Mouse (Mus musculus): ENCODE data around the gene Rnf41. TPM values are rescaled to one million over a fixed set of nuclear protein-coding genes. Genes with fewer than 3 reads are reported as not detected.

The Rnf41 gene
- total and polyA plus RNA-seq, 2 experiments, result 5.1 to 5.9 TPM

- Histone ChIP-seq H3K9ac (ENCODE audit: low read depth, low read length) (no peak overlapping the region), H3K4me1 (ENCODE audit: control insufficient read depth, insufficient read depth, low read length) (no peaks in the 10 kb centered on the region), H3K4me3 (ENCODE audit: insufficient read depth, low read depth, low read length) (no peak overlapping the region), H3K27me3 (ENCODE audit: control insufficient read depth, insufficient read depth, low read length) (no peaks in the 10 kb centered on the region), H3K79me2 (ENCODE audit: control insufficient read depth, insufficient read depth, low read length) (no peaks in the 10 kb centered on the region), H3K27ac (replicated peaks; ENCODE audit: insufficient read depth, low read depth, low read length) (no peak overlapping the region), H3K36me3 (ENCODE audit: control insufficient read depth, insufficient read depth, low read length) (peaks cover 6% of the 10 kb centered on the region; the same call in 1 of the 2 replicates)
- 80% methylated on average over 6 of the region's 6 CpGs for WGBS
- TF ChIP-seq POLR2A (IDR thresholded peaks at IDR 0.05; ENCODE audit: extremely low read depth, insufficient read depth, low read length) (no peak), CTCF (IDR thresholded peaks at IDR 0.05; ENCODE audit: low read depth, low read length) (no peak)
- DNase-seq (ENCODE audit: extremely low read depth, low read depth, low spot score), result no peak
These were observed 21.9 kb upstream of the Rnf41 start for GRCm38 (mm10) chr10:128389570-128389969.

GRCm38 (mm10) chr10:128390366-128390765, 21.1 kb upstream of the Rnf41 start:
- no peaks in the 10 kb centered on the region for H3K79me2 ChIP-seq (ENCODE audit: control insufficient read depth, insufficient read depth, low read length)
- no peak for DNase-seq (ENCODE audit: extremely low read depth, low read depth, low spot score)
- no peaks in the 10 kb centered on the region for H3K4me1 ChIP-seq (ENCODE audit: control insufficient read depth, insufficient read depth, low read length)
- TF ChIP-seq CTCF (IDR thresholded peaks at IDR 0.05; ENCODE audit: low read depth, low read length) (no peak), POLR2A (IDR thresholded peaks at IDR 0.05; ENCODE audit: extremely low read depth, insufficient read depth, low read length) (no peak)
- no peaks in the 10 kb centered on the region for H3K27me3 ChIP-seq (ENCODE audit: control insufficient read depth, insufficient read depth, low read length)
- WGBS, result 96% methylated on average over 12 of the region's 12 CpGs
- H3K4me3 ChIP-seq (ENCODE audit: insufficient read depth, low read depth, low read length), result no peak overlapping the region
- H3K27ac ChIP-seq (replicated peaks; ENCODE audit: insufficient read depth, low read depth, low read length), result no peak overlapping the region
- H3K36me3 ChIP-seq (ENCODE audit: control insufficient read depth, insufficient read depth, low read length), result peaks cover 2% of the 10 kb centered on the region; the same call in 1 of the 2 replicates
- H3K9ac ChIP-seq (ENCODE audit: low read depth, low read length), result no peak overlapping the region

- no peak for DNase-seq (ENCODE audit: extremely low read depth, low read depth, low spot score)
- Histone ChIP-seq H3K4me1 (ENCODE audit: control insufficient read depth, insufficient read depth, low read length) (peaks cover 11% of the 10 kb centered on the region; the same call in 1 of the 2 replicates), H3K27me3 (ENCODE audit: control insufficient read depth, insufficient read depth, low read length) (no peaks in the 10 kb centered on the region), H3K27ac (replicated peaks; ENCODE audit: insufficient read depth, low read depth, low read length) (no peak overlapping the region), H3K9ac (ENCODE audit: low read depth, low read length) (no peak overlapping the region), H3K36me3 (ENCODE audit: control insufficient read depth, insufficient read depth, low read length) (no peaks in the 10 kb centered on the region; the same call in 1 of the 2 replicates), H3K4me3 (ENCODE audit: insufficient read depth, low read depth, low read length) (no peak overlapping the region), H3K79me2 (ENCODE audit: control insufficient read depth, insufficient read depth, low read length) (no peaks in the 10 kb centered on the region)
- 76% methylated on average over 6 of the region's 6 CpGs for WGBS
- no peak for TF ChIP-seq CTCF (IDR thresholded peaks at IDR 0.05; ENCODE audit: low read depth, low read length)
- TF ChIP-seq POLR2A (IDR thresholded peaks at IDR 0.05; ENCODE audit: extremely low read depth, insufficient read depth, low read length), result no peak
These were observed 19.6 kb upstream of the Rnf41 start for GRCm38 (mm10) chr10:128391850-128392249.

GRCm38 (mm10) chr10:128396017-128396673, 15.3 kb upstream of the Rnf41 start:
- H3K4me3 ChIP-seq (ENCODE audit: insufficient read depth, low read depth, low read length), result no peak overlapping the region
- H3K36me3 ChIP-seq (ENCODE audit: control insufficient read depth, insufficient read depth, low read length), result no peaks in the 10 kb centered on the region; the same call in 1 of the 2 replicates
- 41% methylated on average over 11 of the region's 11 CpGs for WGBS
- H3K4me1 ChIP-seq (ENCODE audit: control insufficient read depth, insufficient read depth, low read length), result peaks cover 11% of the 10 kb centered on the region; the same call in 1 of the 2 replicates
- no peak overlapping the region for H3K27ac ChIP-seq (replicated peaks; ENCODE audit: insufficient read depth, low read depth, low read length)
- no peaks in the 10 kb centered on the region for H3K27me3 ChIP-seq (ENCODE audit: control insufficient read depth, insufficient read depth, low read length)
- no peak for TF ChIP-seq CTCF (IDR thresholded peaks at IDR 0.05; ENCODE audit: low read depth, low read length)
- no peak for TF ChIP-seq POLR2A (IDR thresholded peaks at IDR 0.05; ENCODE audit: extremely low read depth, insufficient read depth, low read length)
- H3K79me2 ChIP-seq (ENCODE audit: control insufficient read depth, insufficient read depth, low read length), result no peaks in the 10 kb centered on the region
- H3K9ac ChIP-seq (ENCODE audit: low read depth, low read length), result 0 out of 2 replicates have a peak overlapping the region, but pooled peaks have one; percentile 11
- peak; percentile 71 for DNase-seq (ENCODE audit: extremely low read depth, low read depth, low spot score)

GRCm38 (mm10) chr10:128396716-128397264, 14.7 kb upstream of the Rnf41 start:
- no peaks in the 10 kb centered on the region; the same call in 1 of the 2 replicates for H3K36me3 ChIP-seq (ENCODE audit: control insufficient read depth, insufficient read depth, low read length)
- peaks cover 11% of the 10 kb centered on the region; the same call in 1 of the 2 replicates for H3K4me1 ChIP-seq (ENCODE audit: control insufficient read depth, insufficient read depth, low read length)
- H3K4me3 ChIP-seq (ENCODE audit: insufficient read depth, low read depth, low read length), result no peak overlapping the region
- DNase-seq (ENCODE audit: extremely low read depth, low read depth, low spot score), result no peak
- no peak overlapping the region for H3K27ac ChIP-seq (replicated peaks; ENCODE audit: insufficient read depth, low read depth, low read length)
- no peaks in the 10 kb centered on the region for H3K27me3 ChIP-seq (ENCODE audit: control insufficient read depth, insufficient read depth, low read length)
- 61% methylated on average over 10 of the region's 10 CpGs for WGBS
- no peak overlapping the region for H3K9ac ChIP-seq (ENCODE audit: low read depth, low read length)
- H3K79me2 ChIP-seq (ENCODE audit: control insufficient read depth, insufficient read depth, low read length), result no peaks in the 10 kb centered on the region
- TF ChIP-seq POLR2A (IDR thresholded peaks at IDR 0.05; ENCODE audit: extremely low read depth, insufficient read depth, low read length) (no peak), CTCF (IDR thresholded peaks at IDR 0.05; ENCODE audit: low read depth, low read length) (no peak)

GRCm38 (mm10) chr10:128397466-128397865, 14.0 kb upstream of the Rnf41 start:
- no peak overlapping the region for H3K27ac ChIP-seq (replicated peaks; ENCODE audit: insufficient read depth, low read depth, low read length)
- 49% methylated on average over 7 of the region's 7 CpGs for WGBS

More at GRCm38 (mm10) chr10:128397466-128397865, 14.0 kb upstream of the Rnf41 start:
- H3K27me3 ChIP-seq (ENCODE audit: control insufficient read depth, insufficient read depth, low read length), result no peaks in the 10 kb centered on the region
- H3K4me3 ChIP-seq (ENCODE audit: insufficient read depth, low read depth, low read length), result no peak overlapping the region
- no peak overlapping the region for H3K9ac ChIP-seq (ENCODE audit: low read depth, low read length)
- TF ChIP-seq POLR2A (IDR thresholded peaks at IDR 0.05; ENCODE audit: extremely low read depth, insufficient read depth, low read length) (no peak), CTCF (IDR thresholded peaks at IDR 0.05; ENCODE audit: low read depth, low read length) (no peak)
- peaks cover 11% of the 10 kb centered on the region; the same call in 1 of the 2 replicates for H3K4me1 ChIP-seq (ENCODE audit: control insufficient read depth, insufficient read depth, low read length)
- DNase-seq (ENCODE audit: extremely low read depth, low read depth, low spot score), result peak; percentile 64
- no peaks in the 10 kb centered on the region; the same call in 1 of the 2 replicates for H3K36me3 ChIP-seq (ENCODE audit: control insufficient read depth, insufficient read depth, low read length)
- no peaks in the 10 kb centered on the region for H3K79me2 ChIP-seq (ENCODE audit: control insufficient read depth, insufficient read depth, low read length)

All from liver, adult 2 months (tissue).